Mouse (Mus musculus): ENCODE data around the gene Lingo2. TPM values are rescaled to one million over a fixed set of nuclear protein-coding genes. Genes with fewer than 3 reads are reported as not detected.

Lingo2 gene
- polyA plus RNA-seq, 1 experiment, result 0.12 TPM

DNA sequence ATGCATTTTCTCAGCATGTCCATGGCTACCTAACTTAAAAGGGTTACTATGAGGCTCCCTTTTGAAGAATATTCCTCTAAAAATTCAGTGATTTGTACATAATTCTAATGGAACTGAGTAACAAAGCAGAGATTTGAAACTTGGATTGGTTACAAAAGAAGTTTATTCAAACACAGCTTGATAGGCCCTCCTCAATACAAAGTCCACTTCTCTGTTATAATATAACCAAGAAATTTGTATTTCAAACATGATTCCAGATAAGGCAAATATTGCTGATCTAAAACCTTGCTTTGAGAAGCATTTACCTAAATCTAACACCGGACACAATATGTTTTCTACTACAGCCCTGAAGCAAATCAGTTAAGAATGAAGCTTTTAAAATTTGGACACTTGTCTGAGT lies 60.7 kb downstream of the Lingo2 start:
- H3K4me3 ChIP-seq (ENCODE audit: control insufficient read depth, low read depth, low read length), result no peak overlapping the region
- no peaks in the 10 kb centered on the region for H3K4me1 ChIP-seq (ENCODE audit: control insufficient read depth, insufficient read depth, low read length)
- H3K27ac ChIP-seq (ENCODE audit: control insufficient read depth, insufficient read depth, low read depth, low read length), result no peak overlapping the region

DNA sequence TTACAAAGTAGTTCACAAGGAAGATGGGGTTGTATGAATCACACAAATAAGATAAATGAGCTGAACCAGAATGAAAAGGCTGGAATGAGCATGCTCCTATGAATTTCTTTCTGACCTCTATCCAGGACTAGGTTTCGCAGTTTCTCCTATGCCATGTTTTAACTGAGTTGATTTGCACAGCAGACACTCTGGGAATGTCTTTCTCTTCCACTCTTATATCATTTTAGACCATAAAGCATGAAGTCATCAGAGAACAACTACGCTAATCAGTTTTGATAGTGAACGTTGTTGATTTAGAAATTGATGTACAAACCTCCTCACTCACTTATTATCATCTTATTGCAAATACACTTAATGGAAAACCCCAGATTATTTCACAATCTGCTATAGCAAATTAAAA lies 61.2 kb downstream of the Lingo2 start:
- no peaks in the 10 kb centered on the region for H3K27me3 ChIP-seq (ENCODE audit: control insufficient read depth, insufficient read depth, low read length)
- no peak overlapping the region for H3K4me3 ChIP-seq (ENCODE audit: control insufficient read depth, low read depth, low read length)
- TF ChIP-seq POLR2A (IDR thresholded peaks at IDR 0.05; ENCODE audit: control insufficient read depth, low read depth, low read length) (no peak), CTCF (IDR thresholded peaks at IDR 0.05; ENCODE audit: control insufficient read depth, insufficient read depth, insufficient replicate concordance, low read depth, low read length) (no peak)
- H3K27ac ChIP-seq (ENCODE audit: control insufficient read depth, insufficient read depth, low read depth, low read length), result no peak overlapping the region
- no peaks in the 10 kb centered on the region for H3K4me1 ChIP-seq (ENCODE audit: control insufficient read depth, insufficient read depth, low read length)
- no peaks in the 10 kb centered on the region for H3K36me3 ChIP-seq (ENCODE audit: control insufficient read depth, insufficient read depth, low read length)

More for the DNA sequence above, 60.7 kb downstream of the Lingo2 start:
- Histone ChIP-seq H3K27me3 (ENCODE audit: control insufficient read depth, insufficient read depth, low read length) (no peaks in the 10 kb centered on the region), H3K36me3 (ENCODE audit: control insufficient read depth, insufficient read depth, low read length) (no peaks in the 10 kb centered on the region)
- no peak for TF ChIP-seq CTCF (IDR thresholded peaks at IDR 0.05; ENCODE audit: control insufficient read depth, insufficient read depth, insufficient replicate concordance, low read depth, low read length)
- no peak for TF ChIP-seq POLR2A (IDR thresholded peaks at IDR 0.05; ENCODE audit: control insufficient read depth, low read depth, low read length)

DNA sequence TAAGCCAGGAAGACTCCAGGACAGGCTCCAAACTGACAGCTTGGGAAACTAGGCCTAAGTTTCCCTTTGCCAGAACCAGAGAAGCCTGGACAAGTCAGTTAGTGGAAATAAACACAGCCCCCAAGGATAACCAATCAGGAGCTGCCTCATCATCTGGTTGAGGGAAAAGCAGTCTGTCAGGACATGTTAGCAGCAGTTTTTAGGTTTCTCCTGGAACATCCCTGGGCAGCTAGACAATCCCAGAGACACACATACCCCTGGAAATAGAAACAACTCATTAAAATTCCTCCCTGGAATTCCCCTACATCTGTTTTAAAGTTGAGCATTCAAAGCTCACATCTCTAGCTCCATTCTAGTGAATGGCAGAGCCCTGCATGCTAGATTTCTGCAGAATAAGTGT lies 76.8 kb downstream of the Lingo2 start:
- Histone ChIP-seq H3K27me3 (ENCODE audit: control insufficient read depth, insufficient read depth, low read length) (no peaks in the 10 kb centered on the region), H3K36me3 (ENCODE audit: control insufficient read depth, insufficient read depth, low read length) (no peaks in the 10 kb centered on the region), H3K4me3 (ENCODE audit: control insufficient read depth, low read depth, low read length) (no peak overlapping the region), H3K27ac (ENCODE audit: control insufficient read depth, insufficient read depth, low read depth, low read length) (no peak overlapping the region), H3K4me1 (ENCODE audit: control insufficient read depth, insufficient read depth, low read length) (no peaks in the 10 kb centered on the region)
- TF ChIP-seq POLR2A (IDR thresholded peaks at IDR 0.05; ENCODE audit: control insufficient read depth, low read depth, low read length) (no peak), CTCF (IDR thresholded peaks at IDR 0.05; ENCODE audit: control insufficient read depth, insufficient read depth, insufficient replicate concordance, low read depth, low read length) (no peak)

DNA sequence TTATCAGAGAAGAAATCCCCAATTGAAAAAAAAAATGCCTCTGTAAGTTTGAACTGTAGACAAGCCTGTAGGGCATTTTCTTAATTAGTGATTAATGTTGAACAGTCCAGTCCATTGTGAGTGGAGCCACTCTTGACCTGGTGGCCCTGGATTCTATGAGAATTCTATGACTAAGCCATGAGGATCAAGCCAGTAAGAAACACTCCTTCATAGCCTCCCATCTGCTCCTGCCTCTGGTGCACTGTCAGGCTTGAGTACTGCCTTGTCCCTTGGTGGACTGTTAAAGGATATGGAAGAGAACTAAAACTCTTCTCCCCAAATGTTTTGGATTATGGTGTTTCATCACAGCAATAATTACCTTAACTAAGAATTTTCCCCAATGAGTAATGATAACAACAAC lies 126.6 kb downstream of the Lingo2 start:
- Histone ChIP-seq H3K4me3 (ENCODE audit: control insufficient read depth, low read depth, low read length) (no peak overlapping the region), H3K27me3 (ENCODE audit: control insufficient read depth, insufficient read depth, low read length) (no peaks in the 10 kb centered on the region), H3K4me1 (ENCODE audit: control insufficient read depth, insufficient read depth, low read length) (no peaks in the 10 kb centered on the region), H3K36me3 (ENCODE audit: control insufficient read depth, insufficient read depth, low read length) (no peaks in the 10 kb centered on the region), H3K27ac (ENCODE audit: control insufficient read depth, insufficient read depth, low read depth, low read length) (no peak overlapping the region)
- TF ChIP-seq CTCF (IDR thresholded peaks at IDR 0.05; ENCODE audit: control insufficient read depth, insufficient read depth, insufficient replicate concordance, low read depth, low read length), result no peak
- TF ChIP-seq POLR2A (IDR thresholded peaks at IDR 0.05; ENCODE audit: control insufficient read depth, low read depth, low read length), result no peak

DNA sequence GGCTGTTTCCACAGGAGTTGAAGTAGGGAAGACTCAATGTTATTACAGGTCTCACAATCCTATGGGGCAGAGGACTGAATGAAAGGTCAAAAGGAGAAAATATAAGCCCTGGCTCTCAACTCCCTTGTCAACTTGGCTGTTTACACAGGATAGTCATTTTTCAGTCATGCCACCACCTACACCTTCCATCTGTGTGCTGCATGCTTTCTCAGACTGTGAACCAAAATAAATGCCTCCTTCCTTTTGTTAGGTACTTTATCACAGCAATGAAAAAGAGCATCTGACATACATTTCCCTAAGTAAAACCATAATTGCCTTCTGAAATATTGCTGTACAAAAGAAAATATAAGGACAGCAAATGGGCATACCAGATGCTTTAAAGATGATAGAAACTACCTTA lies 129.6 kb downstream of the Lingo2 start:
- no peaks in the 10 kb centered on the region for H3K4me1 ChIP-seq (ENCODE audit: control insufficient read depth, insufficient read depth, low read length)
- H3K4me3 ChIP-seq (ENCODE audit: control insufficient read depth, low read depth, low read length), result no peak overlapping the region
- no peaks in the 10 kb centered on the region for H3K36me3 ChIP-seq (ENCODE audit: control insufficient read depth, insufficient read depth, low read length)
- H3K27me3 ChIP-seq (ENCODE audit: control insufficient read depth, insufficient read depth, low read length), result no peaks in the 10 kb centered on the region
- H3K27ac ChIP-seq (ENCODE audit: control insufficient read depth, insufficient read depth, low read depth, low read length), result no peak overlapping the region
- TF ChIP-seq CTCF (IDR thresholded peaks at IDR 0.05; ENCODE audit: control insufficient read depth, insufficient read depth, insufficient replicate concordance, low read depth, low read length) (no peak), POLR2A (IDR thresholded peaks at IDR 0.05; ENCODE audit: control insufficient read depth, low read depth, low read length) (no peak)

DNA sequence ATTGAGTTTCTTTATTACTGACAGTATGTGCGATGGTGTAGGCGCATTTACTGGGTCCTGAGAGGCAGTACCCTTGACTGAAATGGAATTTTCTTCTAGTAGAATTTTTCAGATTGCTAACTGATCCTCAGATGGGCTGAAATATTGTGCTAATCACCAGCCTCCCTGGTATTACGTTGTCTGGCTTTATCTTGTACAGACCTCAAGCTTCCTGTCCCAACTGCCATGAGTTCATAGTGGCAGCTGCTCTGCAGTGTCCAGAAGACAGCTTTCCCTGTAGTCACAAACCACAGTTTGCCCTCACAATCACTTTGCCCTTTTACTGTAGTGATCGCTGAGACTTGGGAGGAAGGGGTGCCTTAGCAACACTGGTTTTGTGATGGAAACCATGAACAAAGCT lies 176.5 kb downstream of the Lingo2 start:
- no peaks in the 10 kb centered on the region for H3K4me1 ChIP-seq (ENCODE audit: control insufficient read depth, insufficient read depth, low read length)
- no peak overlapping the region for H3K4me3 ChIP-seq (ENCODE audit: control insufficient read depth, low read depth, low read length)
- H3K27ac ChIP-seq (ENCODE audit: control insufficient read depth, insufficient read depth, low read depth, low read length), result no peak overlapping the region
- TF ChIP-seq POLR2A (IDR thresholded peaks at IDR 0.05; ENCODE audit: control insufficient read depth, low read depth, low read length) (no peak), CTCF (IDR thresholded peaks at IDR 0.05; ENCODE audit: control insufficient read depth, insufficient read depth, insufficient replicate concordance, low read depth, low read length) (no peak)
- H3K27me3 ChIP-seq (ENCODE audit: control insufficient read depth, insufficient read depth, low read length), result no peaks in the 10 kb centered on the region
- H3K36me3 ChIP-seq (ENCODE audit: control insufficient read depth, insufficient read depth, low read length), result no peaks in the 10 kb centered on the region

DNA sequence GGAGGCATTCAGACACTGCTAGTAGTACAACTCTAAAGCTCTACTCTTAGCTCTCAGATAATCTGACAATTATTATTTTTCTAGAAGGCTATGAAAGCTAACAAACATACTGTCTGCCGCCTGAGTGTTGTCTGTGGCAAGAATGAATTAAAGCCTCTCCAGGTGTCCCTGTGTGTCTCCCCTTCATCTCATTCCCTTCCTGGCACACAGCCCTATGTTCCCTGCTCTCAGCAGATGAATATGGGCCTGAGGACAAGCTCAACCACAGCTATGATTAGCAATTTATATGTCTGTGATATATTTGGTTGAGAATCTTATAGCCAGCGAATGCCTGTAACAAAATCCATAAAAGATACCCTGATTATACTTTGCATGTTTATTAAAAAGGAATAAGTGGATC lies 220.9 kb downstream of the Lingo2 start:
- Histone ChIP-seq H3K4me3 (ENCODE audit: control insufficient read depth, low read depth, low read length) (no peak overlapping the region), H3K4me1 (ENCODE audit: control insufficient read depth, insufficient read depth, low read length) (no peaks in the 10 kb centered on the region), H3K27ac (ENCODE audit: control insufficient read depth, insufficient read depth, low read depth, low read length) (no peak overlapping the region), H3K27me3 (ENCODE audit: control insufficient read depth, insufficient read depth, low read length) (no peaks in the 10 kb centered on the region), H3K36me3 (ENCODE audit: control insufficient read depth, insufficient read depth, low read length) (no peaks in the 10 kb centered on the region)
- TF ChIP-seq CTCF (IDR thresholded peaks at IDR 0.05; ENCODE audit: control insufficient read depth, insufficient read depth, insufficient replicate concordance, low read depth, low read length), result no peak
- TF ChIP-seq POLR2A (IDR thresholded peaks at IDR 0.05; ENCODE audit: control insufficient read depth, low read depth, low read length), result no peak

DNA sequence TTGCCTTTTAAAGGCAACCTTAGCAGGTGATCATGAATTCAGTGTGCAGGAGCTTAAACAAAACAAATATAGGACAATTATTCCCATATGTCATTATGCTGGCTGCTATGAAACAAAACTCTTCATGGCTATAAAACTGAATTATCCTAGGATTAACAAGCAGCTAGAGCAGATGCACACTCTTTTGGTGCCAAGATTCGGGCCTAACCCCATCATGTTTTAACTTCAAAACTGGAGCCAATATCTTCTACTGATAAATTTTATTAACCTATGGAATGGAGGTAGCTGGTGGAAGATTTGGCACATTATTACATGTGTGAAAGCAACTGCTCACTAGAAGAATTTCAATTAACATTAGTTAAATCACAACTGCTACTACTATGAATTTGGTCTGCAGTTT lies 235.1 kb downstream of the Lingo2 start:
- Histone ChIP-seq H3K4me3 (ENCODE audit: control insufficient read depth, low read depth, low read length) (no peak overlapping the region), H3K4me1 (ENCODE audit: control insufficient read depth, insufficient read depth, low read length) (no peaks in the 10 kb centered on the region), H3K27ac (ENCODE audit: control insufficient read depth, insufficient read depth, low read depth, low read length) (no peak overlapping the region), H3K36me3 (ENCODE audit: control insufficient read depth, insufficient read depth, low read length) (no peaks in the 10 kb centered on the region), H3K27me3 (ENCODE audit: control insufficient read depth, insufficient read depth, low read length) (no peaks in the 10 kb centered on the region)
- TF ChIP-seq POLR2A (IDR thresholded peaks at IDR 0.05; ENCODE audit: control insufficient read depth, low read depth, low read length) (no peak), CTCF (IDR thresholded peaks at IDR 0.05; ENCODE audit: control insufficient read depth, insufficient read depth, insufficient replicate concordance, low read depth, low read length) (no peak)
